Mouse (Mus musculus): ENCODE measurements around the gene Olfr1233. TPM values are rescaled to one million over a fixed set of nuclear protein-coding genes. Genes with fewer than 3 reads are reported as not detected.

Gene Olfr1233
- polyA plus RNA-seq (2014; fragmentation: Nextera tagmentation; extraction: Ambion mirVana), result not detected in 2 replicates

DNA sequence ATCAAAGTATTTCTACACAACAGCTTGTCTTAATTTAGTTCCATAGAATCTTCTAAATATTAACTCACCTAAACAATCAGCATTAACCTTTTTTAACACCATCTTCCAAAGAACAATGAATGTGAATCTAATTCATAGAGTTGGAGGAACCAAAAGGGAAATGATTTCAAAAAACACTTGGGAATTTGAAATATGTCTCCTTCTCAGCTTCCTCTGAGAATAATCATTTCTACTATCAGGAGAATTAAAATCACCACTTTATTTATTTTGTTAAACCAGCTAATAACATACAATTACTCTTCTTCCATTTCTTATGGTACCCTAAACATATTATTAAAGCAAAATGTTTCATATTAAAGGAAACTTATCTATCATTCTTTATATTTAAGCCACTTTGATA, at the start of gene Olfr1233:
TSS of gene Olfr1233 (minus strand) at position 101 of the 400 bp plus-strand sequence.
- DNase-seq (ENCODE audit: low spot score) (no peak), ATAC-seq (replicated peaks; ENCODE audit: low FRiP score, low TSS enrichment, low read depth) (no peak)
- Histone ChIP-seq H3K27me3 (replicated peaks; ENCODE audit: control insufficient read depth, insufficient read depth, low read length) (no peaks in the 10 kb centered on the region), H3K4me2 (ENCODE audit: low read length) (no peak within 1 kb of the TSS), H3K9me3 (ENCODE audit: control insufficient read depth, low read length) (no peaks in the 10 kb centered on the region), H3K4me3 (ENCODE audit: low read depth, low read length) (no peak within 1 kb of the TSS), H3K27ac (ENCODE audit: low read depth) (no peak within 1 kb of the TSS), H3K9ac (ENCODE audit: low read length) (no peak within 1 kb of the TSS), H3K36me3 (ENCODE audit: control insufficient read depth, insufficient read depth, low read length) (no peaks in the 10 kb centered on the region), H3K4me1 (replicated peaks; ENCODE audit: control insufficient read depth, insufficient read depth, low read length) (no peaks in the 10 kb centered on the region)

DNA sequence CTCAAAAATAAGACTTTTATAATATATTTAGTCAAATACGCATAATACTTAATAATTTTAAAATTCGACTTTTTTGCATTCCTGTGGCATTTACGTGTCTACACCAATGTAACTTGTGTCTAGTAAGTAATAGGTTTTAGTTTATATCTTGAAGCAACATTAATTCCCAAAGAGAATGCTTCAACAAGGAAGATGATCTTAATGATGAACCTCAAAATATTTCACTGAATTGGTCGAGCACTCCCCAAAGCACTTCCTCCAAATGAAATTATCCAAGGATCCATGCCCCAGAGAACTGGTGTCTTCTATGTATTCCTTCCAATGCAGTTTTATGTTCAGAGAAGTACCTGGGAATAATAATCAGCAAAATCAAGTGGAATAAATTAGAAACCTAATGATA, 22.6 kb upstream of the Olfr1233 start, which contains the start of gene Olfr1234:
TSS of gene Olfr1234 (minus strand) at position 101 of the 400 bp plus-strand sequence.
- 89% methylated on average over 4 of the region's 4 CpGs for WGBS
- Histone ChIP-seq H3K4me2 (ENCODE audit: low read length) (no peak within 1 kb of the TSS), H3K27me3 (replicated peaks; ENCODE audit: control insufficient read depth, insufficient read depth, low read length) (no peaks in the 10 kb centered on the region), H3K4me3 (ENCODE audit: low read depth, low read length) (no peak within 1 kb of the TSS), H3K36me3 (ENCODE audit: control insufficient read depth, insufficient read depth, low read length) (no peaks in the 10 kb centered on the region), H3K9ac (ENCODE audit: low read length) (no peak within 1 kb of the TSS), H3K27ac (ENCODE audit: low read depth) (no peak within 1 kb of the TSS), H3K4me1 (replicated peaks; ENCODE audit: control insufficient read depth, insufficient read depth, low read length) (no peaks in the 10 kb centered on the region), H3K9me3 (ENCODE audit: control insufficient read depth, low read length) (no peaks in the 10 kb centered on the region)
- ATAC-seq (replicated peaks; ENCODE audit: low FRiP score, low TSS enrichment, low read depth) (no peak), DNase-seq (ENCODE audit: low spot score) (no peak)

DNA sequence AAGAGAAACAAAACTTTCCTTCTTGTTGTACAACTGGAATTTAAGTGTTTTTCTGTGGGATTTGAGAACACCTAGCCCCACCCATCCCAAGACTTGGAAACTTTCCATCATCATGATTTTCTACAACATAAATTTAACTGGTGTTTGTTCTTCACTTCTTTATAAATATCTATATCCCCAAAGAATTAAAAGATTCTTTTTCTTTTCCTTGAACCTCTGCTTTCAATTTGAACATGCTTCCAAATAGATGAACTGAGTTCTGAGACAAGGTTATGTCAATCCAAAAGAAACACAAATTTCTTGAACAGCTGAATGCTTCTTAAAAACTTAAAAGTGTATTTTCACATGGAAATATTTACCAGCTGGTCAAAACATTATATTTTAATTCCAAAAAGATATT, 12.6 kb downstream of the Olfr1233 start, which contains the start of gene Olfr1232:
TSS of gene Olfr1232 (minus strand) at position 101 of the 400 bp plus-strand sequence.
- H3K4me2 ChIP-seq (ENCODE audit: low read length), result no peak within 1 kb of the TSS

DNA sequence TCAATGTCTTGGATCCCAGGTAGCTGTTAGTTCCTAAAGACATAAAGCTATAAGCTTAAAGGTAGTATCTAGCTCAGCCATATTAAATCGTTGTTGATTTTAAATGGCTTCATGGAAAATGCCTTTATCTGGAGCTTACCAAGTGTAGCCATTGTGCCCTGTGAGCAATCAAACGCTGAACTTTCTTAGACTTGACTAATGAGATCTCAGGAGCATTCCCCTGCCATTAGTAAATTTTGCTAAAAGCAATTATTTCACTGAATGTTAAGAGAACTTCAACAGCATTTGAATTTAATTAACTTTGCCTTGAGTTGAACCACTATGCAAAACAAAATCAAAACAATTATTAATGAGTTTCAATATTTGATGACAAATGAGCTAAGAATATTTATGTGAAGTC, 35.2 kb downstream of the Olfr1233 start, which contains the start of gene Olfr1231:
TSS of gene Olfr1231 (minus strand) at position 101 of the 400 bp plus-strand sequence.
- no peak within 1 kb of the TSS for H3K4me2 ChIP-seq (ENCODE audit: low read length)
- no peak within 1 kb of the TSS for H3K9ac ChIP-seq (ENCODE audit: low read length)
- H3K4me1 ChIP-seq (replicated peaks; ENCODE audit: control insufficient read depth, insufficient read depth, low read length), result no peaks in the 10 kb centered on the region
- no peaks in the 10 kb centered on the region for H3K36me3 ChIP-seq (ENCODE audit: control insufficient read depth, insufficient read depth, low read length)
- H3K9me3 ChIP-seq (ENCODE audit: control insufficient read depth, low read length), result no peaks in the 10 kb centered on the region
- no peaks in the 10 kb centered on the region for H3K27me3 ChIP-seq (replicated peaks; ENCODE audit: control insufficient read depth, insufficient read depth, low read length)
- H3K4me3 ChIP-seq (ENCODE audit: low read depth, low read length), result no peak within 1 kb of the TSS
- 69% methylated on average over 2 of the region's 2 CpGs for WGBS
- no peak within 1 kb of the TSS for H3K27ac ChIP-seq (ENCODE audit: low read depth)
- no peak for DNase-seq (ENCODE audit: low spot score)
- no peak for ATAC-seq (replicated peaks; ENCODE audit: low FRiP score, low TSS enrichment, low read depth)

More for the DNA sequence above, 12.6 kb downstream of the Olfr1233 start, which contains the start of gene Olfr1232:
- Histone ChIP-seq H3K27ac (ENCODE audit: low read depth) (no peak within 1 kb of the TSS), H3K4me1 (replicated peaks; ENCODE audit: control insufficient read depth, insufficient read depth, low read length) (no peaks in the 10 kb centered on the region), H3K4me3 (ENCODE audit: low read depth, low read length) (no peak within 1 kb of the TSS), H3K36me3 (ENCODE audit: control insufficient read depth, insufficient read depth, low read length) (no peaks in the 10 kb centered on the region), H3K9me3 (ENCODE audit: control insufficient read depth, low read length) (no peaks in the 10 kb centered on the region), H3K9ac (ENCODE audit: low read length) (no peak within 1 kb of the TSS), H3K27me3 (replicated peaks; ENCODE audit: control insufficient read depth, insufficient read depth, low read length) (no peaks in the 10 kb centered on the region)
- DNase-seq (ENCODE audit: low spot score) (no peak), ATAC-seq (replicated peaks; ENCODE audit: low FRiP score, low TSS enrichment, low read depth) (no peak)

DNA sequence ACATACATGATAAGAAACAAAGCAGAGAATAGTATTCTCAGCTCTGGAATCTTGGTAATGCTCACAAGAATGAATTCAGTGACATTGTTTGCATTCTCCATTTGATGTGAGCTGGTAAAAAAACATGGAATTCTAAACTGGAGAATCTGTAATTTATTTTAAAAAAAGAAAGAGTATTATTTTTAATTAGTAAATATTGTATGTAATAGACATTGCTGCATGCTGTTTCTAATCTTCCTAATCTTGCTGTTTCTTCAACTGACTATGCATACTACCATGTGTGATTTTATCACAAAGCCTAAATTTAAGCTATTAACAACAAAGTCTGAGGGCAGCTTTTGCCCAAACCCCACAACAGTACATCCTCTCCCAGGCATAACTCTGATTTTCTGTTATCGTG, 45.0 kb downstream of the Olfr1233 start, which contains the start of gene Olfr1230:
TSS of gene Olfr1230 (minus strand) at position 101 of the 400 bp plus-strand sequence.
- Histone ChIP-seq H3K36me3 (ENCODE audit: control insufficient read depth, insufficient read depth, low read length) (no peaks in the 10 kb centered on the region), H3K27ac (ENCODE audit: low read depth) (no peak within 1 kb of the TSS), H3K4me3 (ENCODE audit: low read depth, low read length) (no peak within 1 kb of the TSS), H3K9me3 (ENCODE audit: control insufficient read depth, low read length) (no peaks in the 10 kb centered on the region), H3K4me1 (replicated peaks; ENCODE audit: control insufficient read depth, insufficient read depth, low read length) (no peaks in the 10 kb centered on the region), H3K27me3 (replicated peaks; ENCODE audit: control insufficient read depth, insufficient read depth, low read length) (no peaks in the 10 kb centered on the region), H3K9ac (ENCODE audit: low read length) (no peak within 1 kb of the TSS), H3K4me2 (ENCODE audit: low read length) (no peak within 1 kb of the TSS)
- 67% methylated on average over 1 of the region's 1 CpGs for WGBS
- no peak for DNase-seq (ENCODE audit: low spot score)
- no peak for ATAC-seq (replicated peaks; ENCODE audit: low FRiP score, low TSS enrichment, low read depth)

DNA sequence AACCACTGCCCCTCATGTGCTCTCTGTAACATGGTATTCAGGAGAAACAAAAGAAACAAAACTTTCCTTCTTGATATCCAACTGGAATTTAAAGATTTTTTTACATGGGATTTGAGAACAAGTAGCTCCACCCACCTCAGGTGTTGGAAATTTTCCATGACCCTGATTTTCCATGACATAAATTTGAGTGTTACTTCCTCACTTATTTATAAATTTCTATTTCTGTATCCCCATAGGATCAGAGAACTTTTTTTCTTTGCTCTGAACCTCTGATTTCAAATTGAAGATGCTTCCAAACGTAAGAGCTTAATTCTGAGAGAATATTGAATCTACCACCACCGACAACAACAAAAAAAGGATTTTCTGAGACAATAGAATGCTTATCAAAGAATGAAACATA, 54.3 kb downstream of the Olfr1233 start, which contains the start of gene Olfr1229:
TSS of gene Olfr1229 (minus strand) at position 101 of the 400 bp plus-strand sequence.
- Histone ChIP-seq H3K4me1 (replicated peaks; ENCODE audit: control insufficient read depth, insufficient read depth, low read length) (no peaks in the 10 kb centered on the region), H3K4me2 (ENCODE audit: low read length) (no peak within 1 kb of the TSS), H3K4me3 (ENCODE audit: low read depth, low read length) (no peak within 1 kb of the TSS), H3K27me3 (replicated peaks; ENCODE audit: control insufficient read depth, insufficient read depth, low read length) (no peaks in the 10 kb centered on the region), H3K36me3 (ENCODE audit: control insufficient read depth, insufficient read depth, low read length) (no peaks in the 10 kb centered on the region), H3K9me3 (ENCODE audit: control insufficient read depth, low read length) (no peaks in the 10 kb centered on the region), H3K27ac (ENCODE audit: low read depth) (no peak within 1 kb of the TSS), H3K9ac (ENCODE audit: low read length) (no peak within 1 kb of the TSS)
- DNase-seq (ENCODE audit: low spot score) (no peak), ATAC-seq (replicated peaks; ENCODE audit: low FRiP score, low TSS enrichment, low read depth) (no peak)
- 80% methylated on average over 2 of the region's 2 CpGs for WGBS

Other genes with a start within 250 kb of the Olfr1233 start
- gene Olfr1220, start 235.6 kb downstream of the Olfr1233 start, polyA plus RNA-seq (2014; fragmentation: Nextera tagmentation; extraction: Ambion mirVana), result not detected in 2 replicates
- not detected in 2 replicates for gene Olfr1221, start 225.1 kb downstream of the Olfr1233 start, polyA plus RNA-seq (2014; fragmentation: Nextera tagmentation; extraction: Ambion mirVana)
- not detected in 2 replicates for gene Olfr1222, start 209.3 kb downstream of the Olfr1233 start, polyA plus RNA-seq (2014; fragmentation: Nextera tagmentation; extraction: Ambion mirVana)
- gene Olfr1223, start 190.8 kb downstream of the Olfr1233 start, polyA plus RNA-seq (2014; fragmentation: Nextera tagmentation; extraction: Ambion mirVana), result not detected in 2 replicates
- not detected in 2 replicates for gene Olfr1224-ps1, start 178.3 kb downstream of the Olfr1233 start, polyA plus RNA-seq (2014; fragmentation: Nextera tagmentation; extraction: Ambion mirVana)
- not detected in 2 replicates for gene Olfr1225, start 167.7 kb downstream of the Olfr1233 start, polyA plus RNA-seq (2014; fragmentation: Nextera tagmentation; extraction: Ambion mirVana)
- not detected in 2 replicates for gene Olfr1226, start 142.3 kb downstream of the Olfr1233 start, polyA plus RNA-seq (2014; fragmentation: Nextera tagmentation; extraction: Ambion mirVana)
- not detected in 2 replicates for gene Olfr1228, start 88.3 kb downstream of the Olfr1233 start, polyA plus RNA-seq (2014; fragmentation: Nextera tagmentation; extraction: Ambion mirVana)
- not detected in 2 replicates for gene Olfr1229, start 54.4 kb downstream of the Olfr1233 start, polyA plus RNA-seq (2014; fragmentation: Nextera tagmentation; extraction: Ambion mirVana)
- not detected in 2 replicates for gene Olfr1230, start 45.1 kb downstream of the Olfr1233 start, polyA plus RNA-seq (2014; fragmentation: Nextera tagmentation; extraction: Ambion mirVana)
- not detected in 2 replicates for gene Olfr1231, start 35.3 kb downstream of the Olfr1233 start, polyA plus RNA-seq (2014; fragmentation: Nextera tagmentation; extraction: Ambion mirVana)
- not detected in 2 replicates for gene Olfr1232, start 12.7 kb downstream of the Olfr1233 start, polyA plus RNA-seq (2014; fragmentation: Nextera tagmentation; extraction: Ambion mirVana)
- gene Olfr1234, start 22.5 kb upstream of the Olfr1233 start, polyA plus RNA-seq (2014; fragmentation: Nextera tagmentation; extraction: Ambion mirVana), result not detected in 2 replicates
- gene Olfr1238, start 67.3 kb upstream of the Olfr1233 start, polyA plus RNA-seq (2014; fragmentation: Nextera tagmentation; extraction: Ambion mirVana), result not detected in 2 replicates
- gene Olfr1239, start 78.0 kb upstream of the Olfr1233 start, polyA plus RNA-seq (2014; fragmentation: Nextera tagmentation; extraction: Ambion mirVana), result not detected in 2 replicates
- gene Olfr1240, start 100.6 kb upstream of the Olfr1233 start, polyA plus RNA-seq (2014; fragmentation: Nextera tagmentation; extraction: Ambion mirVana), result not detected in 2 replicates
- gene Olfr1241, start 144.7 kb upstream of the Olfr1233 start, polyA plus RNA-seq (2014; fragmentation: Nextera tagmentation; extraction: Ambion mirVana), result not detected in 2 replicates
- gene Olfr1242, start 155.9 kb upstream of the Olfr1233 start, polyA plus RNA-seq (2014; fragmentation: Nextera tagmentation; extraction: Ambion mirVana), result not detected in 2 replicates
- not detected in 2 replicates for gene Olfr1243, start 189.1 kb upstream of the Olfr1233 start, polyA plus RNA-seq (2014; fragmentation: Nextera tagmentation; extraction: Ambion mirVana)
- gene Olfr1245, start 236.0 kb upstream of the Olfr1233 start, polyA plus RNA-seq (2014; fragmentation: Nextera tagmentation; extraction: Ambion mirVana), result not detected in 2 replicates

Data from intestine, embryonic 14.5 days (tissue).